Mouse (Mus musculus): ENCODE results near the gene Cacna2d3. TPM values are rescaled to one million over a fixed set of nuclear protein-coding genes. Genes with fewer than 3 reads are reported as not detected.

The Cacna2d3 gene
- total RNA-seq, 1 experiment = 0.40 TPM

GRCm38 (mm10) chr14:28980482-28980881, 741.2 kb downstream of the Cacna2d3 start:
- H3K27ac ChIP-seq (ENCODE audit: insufficient read depth, low read depth, low read length, poor library complexity, severe bottlenecking) = no peak overlapping the region
- H3K9me3 ChIP-seq (ENCODE audit: control insufficient read depth, insufficient read depth, low read depth, low read length) = no peaks in the 10 kb centered on the region
- DNase-seq (ENCODE audit: low read depth, low spot score) = no peak
- H3K4me1 ChIP-seq (ENCODE audit: control insufficient read depth in 2 of 2, insufficient read depth in 2 of 2, low read length in 2 of 2, poor library complexity in 1 of 2) = no peaks in the 10 kb centered on the region
- H3K9ac ChIP-seq (ENCODE audit: insufficient read depth, low read depth, low read length, poor library complexity, severe bottlenecking) = no peak overlapping the region
- TF ChIP-seq ZC3H11A (IDR thresholded peaks at IDR 0.05; ENCODE audit: borderline replicate concordance, low read depth, low read length) (no peak), ZNF384 (IDR thresholded peaks at IDR 0.05; ENCODE audit: low read depth, low read length) (no peak), MAFK (IDR thresholded peaks at IDR 0.05; ENCODE audit: insufficient read depth, low read depth, low read length) (no peak), CHD2 (IDR thresholded peaks at IDR 0.05; ENCODE audit: low read depth, low read length) (no peak), HCFC1 (IDR thresholded peaks at IDR 0.05; ENCODE audit: borderline replicate concordance, insufficient read depth, low read length) (no peak)
- H3K36me3 ChIP-seq (ENCODE audit: control insufficient read depth, insufficient read depth, low read length, poor library complexity, severe bottlenecking) = no peaks in the 10 kb centered on the region
- in situ Hi-C loops (cut with MboI; ENCODE audit: low sequenced_read_pairs in 2 of 2, unreplicated experiment in 2 of 2) = no loop called here
- H3K4me3 ChIP-seq (ENCODE audit: insufficient read depth in 1 of 2, low read depth in 1 of 2, low read length in 2 of 2, poor library complexity in 1 of 2, severe bottlenecking in 1 of 2) = no peak overlapping the region

DNA sequence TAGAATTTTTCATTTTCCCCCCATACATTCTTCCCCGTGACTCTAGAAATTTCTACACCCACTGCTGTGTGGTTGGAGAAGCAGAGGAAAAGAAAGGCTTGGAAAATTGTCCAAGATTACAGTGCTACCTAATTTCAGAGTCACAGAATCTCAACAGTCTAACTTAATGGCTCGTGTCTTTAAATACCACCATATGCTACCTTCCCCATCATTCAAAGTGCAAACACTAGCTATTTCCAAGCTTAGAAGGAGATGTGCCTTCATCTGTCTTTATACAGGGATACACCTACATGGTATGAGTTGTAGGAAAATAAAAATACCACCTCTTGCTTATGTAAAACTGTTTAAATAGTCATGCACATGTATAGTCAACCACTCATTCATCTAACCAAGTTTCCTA, 742.4 kb downstream of the Cacna2d3 start:
- in situ Hi-C loops (cut with MboI; ENCODE audit: low sequenced_read_pairs in 2 of 2, unreplicated experiment in 2 of 2) = no loop called here
- no peaks in the 10 kb centered on the region for H3K36me3 ChIP-seq (ENCODE audit: control insufficient read depth, insufficient read depth, low read length, poor library complexity, severe bottlenecking)
- TF ChIP-seq HCFC1 (IDR thresholded peaks at IDR 0.05; ENCODE audit: borderline replicate concordance, insufficient read depth, low read length) (no peak), ZNF384 (IDR thresholded peaks at IDR 0.05; ENCODE audit: low read depth, low read length) (no peak), CHD2 (IDR thresholded peaks at IDR 0.05; ENCODE audit: low read depth, low read length) (no peak), MAFK (IDR thresholded peaks at IDR 0.05; ENCODE audit: insufficient read depth, low read depth, low read length) (no peak), ZC3H11A (IDR thresholded peaks at IDR 0.05; ENCODE audit: borderline replicate concordance, low read depth, low read length) (no peak)
- H3K9me3 ChIP-seq (ENCODE audit: control insufficient read depth, insufficient read depth, low read depth, low read length) = no peaks in the 10 kb centered on the region
- no peaks in the 10 kb centered on the region for H3K4me1 ChIP-seq (ENCODE audit: control insufficient read depth in 2 of 2, insufficient read depth in 2 of 2, low read length in 2 of 2, poor library complexity in 1 of 2)
- no peak overlapping the region for H3K9ac ChIP-seq (ENCODE audit: insufficient read depth, low read depth, low read length, poor library complexity, severe bottlenecking)
- no peak overlapping the region for H3K27ac ChIP-seq (ENCODE audit: insufficient read depth, low read depth, low read length, poor library complexity, severe bottlenecking)
- no peak overlapping the region for H3K4me3 ChIP-seq (ENCODE audit: insufficient read depth in 1 of 2, low read depth in 1 of 2, low read length in 2 of 2, poor library complexity in 1 of 2, severe bottlenecking in 1 of 2)
- no peak for DNase-seq (ENCODE audit: low read depth, low spot score)

- TF ChIP-seq HCFC1 (IDR thresholded peaks at IDR 0.05; ENCODE audit: borderline replicate concordance, insufficient read depth, low read length) = no peak
- no peak for TF ChIP-seq CHD2 (IDR thresholded peaks at IDR 0.05; ENCODE audit: low read depth, low read length)
- TF ChIP-seq ZC3H11A (IDR thresholded peaks at IDR 0.05; ENCODE audit: borderline replicate concordance, low read depth, low read length) = no peak
- no peak for TF ChIP-seq ZNF384 (IDR thresholded peaks at IDR 0.05; ENCODE audit: low read depth, low read length)
- no peak for TF ChIP-seq MAFK (IDR thresholded peaks at IDR 0.05; ENCODE audit: insufficient read depth, low read depth, low read length)
- H3K36me3 ChIP-seq (ENCODE audit: control insufficient read depth, insufficient read depth, low read length, poor library complexity, severe bottlenecking) = no peaks in the 10 kb centered on the region
- in situ Hi-C loops (cut with MboI; ENCODE audit: low sequenced_read_pairs in 2 of 2, unreplicated experiment in 2 of 2) = no loop called here
- no peaks in the 10 kb centered on the region for H3K4me1 ChIP-seq (ENCODE audit: control insufficient read depth in 2 of 2, insufficient read depth in 2 of 2, low read length in 2 of 2, poor library complexity in 1 of 2)
- no peak for DNase-seq (ENCODE audit: low read depth, low spot score)
- H3K27ac ChIP-seq (ENCODE audit: insufficient read depth, low read depth, low read length, poor library complexity, severe bottlenecking) = no peak overlapping the region
- no peak overlapping the region for H3K9ac ChIP-seq (ENCODE audit: insufficient read depth, low read depth, low read length, poor library complexity, severe bottlenecking)
- no peak overlapping the region for H3K4me3 ChIP-seq (ENCODE audit: insufficient read depth in 1 of 2, low read depth in 1 of 2, low read length in 2 of 2, poor library complexity in 1 of 2, severe bottlenecking in 1 of 2)
- no peaks in the 10 kb centered on the region for H3K9me3 ChIP-seq (ENCODE audit: control insufficient read depth, insufficient read depth, low read depth, low read length)
Observed at GRCm38 (mm10) chr14:28972620-28973019, 749.0 kb downstream of the Cacna2d3 start.

DNA sequence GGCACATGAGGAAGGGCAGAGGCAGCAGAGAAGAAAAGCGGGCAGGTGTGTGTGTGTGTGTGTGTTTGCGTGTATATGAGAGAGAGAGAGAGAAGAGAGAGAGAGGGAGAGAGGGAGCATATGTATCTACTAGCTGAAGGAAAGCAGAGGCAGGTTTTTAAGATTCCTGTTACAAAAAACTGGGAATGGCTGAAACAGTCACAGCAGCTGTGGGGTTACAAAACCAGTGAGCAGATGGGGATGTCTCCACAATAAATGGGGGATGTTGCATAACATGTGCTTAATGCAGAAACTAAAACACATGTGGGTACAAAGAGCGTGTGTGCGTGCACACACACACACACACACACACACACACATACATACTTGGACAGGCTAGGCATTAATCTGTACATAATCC, 752.4 kb downstream of the Cacna2d3 start:
- H3K9ac ChIP-seq (ENCODE audit: insufficient read depth, low read depth, low read length, poor library complexity, severe bottlenecking) = no peak overlapping the region
- no peak overlapping the region for H3K4me3 ChIP-seq (ENCODE audit: insufficient read depth in 1 of 2, low read depth in 1 of 2, low read length in 2 of 2, poor library complexity in 1 of 2, severe bottlenecking in 1 of 2)
- in situ Hi-C loops (cut with MboI; ENCODE audit: low sequenced_read_pairs in 2 of 2, unreplicated experiment in 2 of 2) = no loop called here
- no peaks in the 10 kb centered on the region for H3K4me1 ChIP-seq (ENCODE audit: control insufficient read depth in 2 of 2, insufficient read depth in 2 of 2, low read length in 2 of 2, poor library complexity in 1 of 2)
- no peaks in the 10 kb centered on the region for H3K36me3 ChIP-seq (ENCODE audit: control insufficient read depth, insufficient read depth, low read length, poor library complexity, severe bottlenecking)
- DNase-seq (ENCODE audit: low read depth, low spot score) = no peak
- no peak for TF ChIP-seq HCFC1 (IDR thresholded peaks at IDR 0.05; ENCODE audit: borderline replicate concordance, insufficient read depth, low read length)
- TF ChIP-seq ZNF384 (IDR thresholded peaks at IDR 0.05; ENCODE audit: low read depth, low read length) = no peak
- no peak for TF ChIP-seq MAFK (IDR thresholded peaks at IDR 0.05; ENCODE audit: insufficient read depth, low read depth, low read length)
- TF ChIP-seq CHD2 (IDR thresholded peaks at IDR 0.05; ENCODE audit: low read depth, low read length) = no peak
- H3K9me3 ChIP-seq (ENCODE audit: control insufficient read depth, insufficient read depth, low read depth, low read length) = no peaks in the 10 kb centered on the region
- no peak overlapping the region for H3K27ac ChIP-seq (ENCODE audit: insufficient read depth, low read depth, low read length, poor library complexity, severe bottlenecking)

DNA sequence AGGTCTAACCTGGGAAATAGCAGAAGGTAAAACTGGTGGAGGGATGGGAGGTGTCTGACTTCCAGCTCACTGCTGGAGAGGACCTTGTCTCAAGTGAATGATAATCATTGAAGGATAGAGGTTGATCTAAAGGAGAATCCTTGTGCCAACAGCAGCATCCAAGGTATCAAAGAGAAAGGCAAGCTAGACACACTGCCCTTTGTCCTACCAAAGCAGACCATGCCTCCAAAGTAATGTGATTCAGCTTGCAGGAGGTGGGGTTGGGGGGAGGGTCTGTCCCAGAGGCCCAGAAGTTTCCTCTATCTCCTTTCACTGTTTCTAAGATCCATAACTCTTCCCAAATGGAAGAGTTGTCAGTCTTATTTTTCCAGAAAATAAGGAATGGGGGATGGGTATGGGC, 754.8 kb downstream of the Cacna2d3 start:
- in situ Hi-C loops (cut with MboI; ENCODE audit: low sequenced_read_pairs in 2 of 2, unreplicated experiment in 2 of 2) = no loop called here
- Histone ChIP-seq H3K9me3 (ENCODE audit: control insufficient read depth, insufficient read depth, low read depth, low read length) (no peaks in the 10 kb centered on the region), H3K27ac (ENCODE audit: insufficient read depth, low read depth, low read length, poor library complexity, severe bottlenecking) (no peak overlapping the region), H3K36me3 (ENCODE audit: control insufficient read depth, insufficient read depth, low read length, poor library complexity, severe bottlenecking) (no peaks in the 10 kb centered on the region), H3K9ac (ENCODE audit: insufficient read depth, low read depth, low read length, poor library complexity, severe bottlenecking) (no peak overlapping the region), H3K4me3 (ENCODE audit: insufficient read depth in 1 of 2, low read depth in 1 of 2, low read length in 2 of 2, poor library complexity in 1 of 2, severe bottlenecking in 1 of 2) (no peak overlapping the region), H3K4me1 (ENCODE audit: control insufficient read depth in 2 of 2, insufficient read depth in 2 of 2, low read length in 2 of 2, poor library complexity in 1 of 2) (no peaks in the 10 kb centered on the region)
- no peak for DNase-seq (ENCODE audit: low read depth, low spot score)
- no peak for TF ChIP-seq HCFC1 (IDR thresholded peaks at IDR 0.05; ENCODE audit: borderline replicate concordance, insufficient read depth, low read length)
- TF ChIP-seq CHD2 (IDR thresholded peaks at IDR 0.05; ENCODE audit: low read depth, low read length) = no peak
- TF ChIP-seq ZC3H11A (IDR thresholded peaks at IDR 0.05; ENCODE audit: borderline replicate concordance, low read depth, low read length) = no peak
- TF ChIP-seq ZNF384 (IDR thresholded peaks at IDR 0.05; ENCODE audit: low read depth, low read length) = no peak
- TF ChIP-seq MAFK (IDR thresholded peaks at IDR 0.05; ENCODE audit: insufficient read depth, low read depth, low read length) = no peak

All from ES-E14 (cell line).